Mouse (Mus musculus): ENCODE measurements around the gene Olfr866. TPM values are rescaled to one million over a fixed set of nuclear protein-coding genes. Genes with fewer than 3 reads are reported as not detected.

Olfr866 gene
- polyA plus RNA-seq (2015; fragmentation: Nextera tagmentation; extraction: Ambion mirVana) = not detected in 2 replicates

DNA sequence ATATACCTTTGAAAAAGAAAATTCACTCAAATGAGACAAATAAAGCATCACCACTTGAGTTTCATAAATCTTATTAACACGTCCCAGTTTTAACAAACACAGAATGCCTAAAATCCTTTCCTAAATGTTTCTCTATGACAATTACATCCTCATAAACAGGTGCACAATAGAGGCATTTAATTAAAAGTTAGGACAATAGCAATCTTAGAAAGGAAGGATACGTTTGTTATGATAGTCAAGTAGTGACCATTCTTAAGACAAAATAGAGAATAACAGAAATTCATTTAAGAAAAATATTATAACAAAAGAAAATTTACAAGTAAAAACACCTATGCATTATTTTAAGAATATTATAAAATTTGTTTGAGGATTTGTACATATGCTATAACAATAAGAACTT, at the start of gene Olfr866:
Gene Olfr866 (minus strand): TSS at position 101 of the 400 bp plus-strand sequence.
- Histone ChIP-seq H3K4me3 (ENCODE audit: low read depth, low read length) (no peak within 1 kb of the TSS), H3K27ac (ENCODE audit: low read length) (no peak within 1 kb of the TSS), H3K27me3 (ENCODE audit: control insufficient read depth, insufficient read depth, low read depth, low read length) (no peaks in the 10 kb centered on the region), H3K36me3 (ENCODE audit: control insufficient read depth, insufficient read depth) (no peaks in the 10 kb centered on the region), H3K4me2 (ENCODE audit: low read depth, low read length) (no peak within 1 kb of the TSS), H3K9me3 (replicated peaks; ENCODE audit: control insufficient read depth, low read length) (no peaks in the 10 kb centered on the region), H3K9ac (ENCODE audit: low read depth, low read length) (no peak within 1 kb of the TSS), H3K4me1 (ENCODE audit: control insufficient read depth, low read depth, low read length) (no peaks in the 10 kb centered on the region)
- ATAC-seq (ENCODE audit: low read depth) = no peak
- 49% methylated on average over 2 of the region's 2 CpGs for WGBS (ENCODE audit: insufficient replicate concordance)

DNA sequence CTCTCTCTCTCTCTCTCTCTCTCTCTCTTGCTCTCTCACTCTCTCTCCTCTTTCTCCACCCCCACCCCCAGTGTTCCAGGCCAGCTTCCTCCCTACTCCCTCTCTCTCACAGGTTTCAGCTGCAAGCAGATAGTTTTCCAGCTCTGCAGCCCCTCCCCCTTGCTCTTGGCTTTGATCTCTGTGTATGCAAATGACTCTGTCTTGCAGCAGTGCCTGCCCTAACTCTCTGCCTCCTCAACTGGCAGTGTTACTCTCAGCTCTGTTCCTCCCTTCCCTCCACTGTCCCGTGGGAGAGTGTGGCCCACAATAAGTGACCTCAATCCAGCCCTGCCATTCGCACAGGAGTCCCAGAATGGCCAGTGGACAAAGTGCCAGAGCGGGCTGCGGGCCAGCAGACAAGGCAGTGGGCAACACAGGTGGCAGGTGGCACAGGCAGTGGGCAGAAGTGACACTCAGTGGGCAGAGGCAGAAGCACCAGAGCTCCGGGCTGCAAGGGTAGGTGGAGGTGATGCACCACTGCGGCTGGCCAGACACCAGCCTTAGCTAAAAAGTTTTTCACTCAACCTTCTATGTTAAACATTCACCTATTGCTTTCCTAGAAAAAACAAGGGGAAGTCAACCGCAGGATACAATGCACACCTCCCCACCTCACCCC, 45.8 kb upstream of the Olfr866 start:
- ATAC-seq (ENCODE audit: low read depth) = no peak
- H3K9ac ChIP-seq (ENCODE audit: low read depth, low read length) = no peak overlapping the region
- H3K27ac ChIP-seq (ENCODE audit: low read length) = no peak overlapping the region
- no peaks in the 10 kb centered on the region for H3K27me3 ChIP-seq (ENCODE audit: control insufficient read depth, insufficient read depth, low read depth, low read length)
- H3K4me3 ChIP-seq (ENCODE audit: low read depth, low read length) = no peak overlapping the region
- 43% methylated on average over 7 of the region's 7 CpGs for WGBS (ENCODE audit: insufficient replicate concordance)
- no peaks in the 10 kb centered on the region for H3K36me3 ChIP-seq (ENCODE audit: control insufficient read depth, insufficient read depth)
- H3K4me2 ChIP-seq (ENCODE audit: low read depth, low read length) = no peak overlapping the region
- H3K4me1 ChIP-seq (ENCODE audit: control insufficient read depth, low read depth, low read length) = no peaks in the 10 kb centered on the region
- no peaks in the 10 kb centered on the region for H3K9me3 ChIP-seq (replicated peaks; ENCODE audit: control insufficient read depth, low read length)

DNA sequence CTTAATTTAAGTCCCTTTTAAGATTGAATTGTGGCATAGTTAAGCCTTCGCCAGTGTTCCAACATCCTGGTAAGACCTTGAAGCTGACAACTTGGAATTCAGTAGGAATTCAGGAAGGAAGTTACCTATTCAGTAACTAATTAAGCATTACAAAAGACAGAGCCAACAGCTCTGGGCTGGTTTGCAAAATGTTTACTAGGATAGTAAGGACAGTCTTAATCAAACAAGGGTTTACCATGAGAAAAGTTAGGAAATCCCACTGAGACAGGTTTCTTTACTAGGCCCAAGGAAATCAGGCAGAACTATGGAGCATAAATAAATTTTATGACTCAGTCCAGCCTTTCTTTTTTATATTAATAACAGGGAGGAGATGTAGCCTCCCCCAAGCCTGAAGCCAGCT, 43.5 kb upstream of the Olfr866 start:
- Histone ChIP-seq H3K4me3 (ENCODE audit: low read depth, low read length) (no peak overlapping the region), H3K27me3 (ENCODE audit: control insufficient read depth, insufficient read depth, low read depth, low read length) (no peaks in the 10 kb centered on the region), H3K9me3 (replicated peaks; ENCODE audit: control insufficient read depth, low read length) (no peaks in the 10 kb centered on the region), H3K4me2 (ENCODE audit: low read depth, low read length) (no peak overlapping the region), H3K9ac (ENCODE audit: low read depth, low read length) (no peak overlapping the region), H3K27ac (ENCODE audit: low read length) (no peak overlapping the region), H3K4me1 (ENCODE audit: control insufficient read depth, low read depth, low read length) (no peaks in the 10 kb centered on the region), H3K36me3 (ENCODE audit: control insufficient read depth, insufficient read depth) (no peaks in the 10 kb centered on the region)
- ATAC-seq (ENCODE audit: low read depth) = no peak
- WGBS (ENCODE audit: insufficient replicate concordance) = 68% methylated on average over 1 of the region's 1 CpGs

DNA sequence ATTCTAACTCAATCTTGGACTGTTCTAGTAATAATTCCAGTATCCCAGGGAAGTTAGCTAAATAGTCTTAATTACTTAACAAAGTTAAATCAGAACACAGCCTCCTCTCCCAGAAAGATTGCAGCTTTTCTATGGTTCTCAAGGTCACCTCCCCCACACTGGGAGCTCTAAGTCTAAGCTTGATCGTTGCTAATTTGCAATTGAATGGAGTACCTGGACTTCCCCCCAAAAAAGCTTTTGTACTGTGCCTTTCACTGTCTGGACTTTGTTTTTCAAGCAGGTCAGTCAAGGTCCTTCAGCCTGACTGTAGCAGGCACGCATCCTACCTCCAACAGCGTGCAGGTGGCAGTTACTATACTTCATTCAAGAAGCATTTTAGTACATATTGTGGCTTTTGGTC, 42.4 kb upstream of the Olfr866 start:
- no peak overlapping the region for H3K4me3 ChIP-seq (ENCODE audit: low read depth, low read length)
- H3K9ac ChIP-seq (ENCODE audit: low read depth, low read length) = no peak overlapping the region
- H3K27me3 ChIP-seq (ENCODE audit: control insufficient read depth, insufficient read depth, low read depth, low read length) = no peaks in the 10 kb centered on the region
- H3K27ac ChIP-seq (ENCODE audit: low read length) = no peak overlapping the region
- 53% methylated on average over 3 of the region's 3 CpGs for WGBS (ENCODE audit: insufficient replicate concordance)
- no peaks in the 10 kb centered on the region for H3K9me3 ChIP-seq (replicated peaks; ENCODE audit: control insufficient read depth, low read length)
- ATAC-seq (ENCODE audit: low read depth) = no peak
- H3K4me1 ChIP-seq (ENCODE audit: control insufficient read depth, low read depth, low read length) = no peaks in the 10 kb centered on the region
- H3K36me3 ChIP-seq (ENCODE audit: control insufficient read depth, insufficient read depth) = no peaks in the 10 kb centered on the region
- H3K4me2 ChIP-seq (ENCODE audit: low read depth, low read length) = no peak overlapping the region

DNA sequence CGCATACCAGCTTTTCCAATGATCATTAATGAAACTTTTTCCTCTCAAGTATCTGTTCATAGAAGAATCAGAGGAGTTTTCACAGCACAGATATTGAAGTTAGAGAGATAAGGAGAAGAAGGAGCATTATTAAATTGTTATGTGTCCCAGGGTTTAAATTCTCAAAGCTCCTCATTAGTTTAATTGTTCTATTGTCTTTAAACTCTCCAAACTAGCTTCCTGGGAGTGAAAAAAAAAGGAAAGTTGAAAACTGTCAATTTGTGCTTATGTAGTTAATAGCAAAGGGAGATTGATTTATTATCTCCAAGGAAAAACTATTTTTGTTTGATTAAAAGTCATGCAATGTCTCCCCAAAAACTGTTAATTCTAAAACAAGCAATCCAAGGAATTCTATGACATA, 29.6 kb upstream of the Olfr866 start, which contains the start of gene Olfr867:
Gene Olfr867 (minus strand): TSS at position 101 of the 400 bp plus-strand sequence.
- no peaks in the 10 kb centered on the region for H3K27me3 ChIP-seq (ENCODE audit: control insufficient read depth, insufficient read depth, low read depth, low read length)
- H3K4me2 ChIP-seq (ENCODE audit: low read depth, low read length) = no peak within 1 kb of the TSS
- no peaks in the 10 kb centered on the region for H3K4me1 ChIP-seq (ENCODE audit: control insufficient read depth, low read depth, low read length)
- no peak within 1 kb of the TSS for H3K4me3 ChIP-seq (ENCODE audit: low read depth, low read length)
- no peak within 1 kb of the TSS for H3K27ac ChIP-seq (ENCODE audit: low read length)
- 46% methylated on average over 1 of the region's 1 CpGs for WGBS (ENCODE audit: insufficient replicate concordance)
- H3K36me3 ChIP-seq (ENCODE audit: control insufficient read depth, insufficient read depth) = no peaks in the 10 kb centered on the region
- H3K9ac ChIP-seq (ENCODE audit: low read depth, low read length) = no peak within 1 kb of the TSS
- no peaks in the 10 kb centered on the region for H3K9me3 ChIP-seq (replicated peaks; ENCODE audit: control insufficient read depth, low read length)
- ATAC-seq (ENCODE audit: low read depth) = no peak

DNA sequence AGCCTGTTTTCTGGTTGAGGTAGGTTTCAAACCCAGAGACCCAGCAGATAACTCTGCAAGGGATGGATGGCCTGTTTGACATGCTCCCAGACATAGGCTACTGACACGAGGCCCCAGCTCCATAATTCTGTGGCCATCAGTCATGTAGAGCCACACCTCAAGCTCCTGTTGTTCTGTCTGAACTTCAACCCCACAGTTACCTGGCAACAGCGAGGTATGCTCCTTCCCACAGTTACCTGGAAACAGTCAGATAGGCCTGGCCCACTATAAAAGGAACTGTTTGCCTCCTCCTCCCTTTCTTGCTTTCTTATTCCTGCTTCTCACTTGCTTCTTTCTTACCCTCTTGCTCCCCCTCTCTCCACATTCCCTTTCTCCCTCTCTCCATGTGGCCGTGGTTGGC, 20.1 kb upstream of the Olfr866 start:
- ATAC-seq (ENCODE audit: low read depth) = no peak
- Histone ChIP-seq H3K4me3 (ENCODE audit: low read depth, low read length) (no peak overlapping the region), H3K9me3 (replicated peaks; ENCODE audit: control insufficient read depth, low read length) (no peaks in the 10 kb centered on the region), H3K27ac (ENCODE audit: low read length) (no peak overlapping the region), H3K27me3 (ENCODE audit: control insufficient read depth, insufficient read depth, low read depth, low read length) (no peaks in the 10 kb centered on the region), H3K36me3 (ENCODE audit: control insufficient read depth, insufficient read depth) (no peaks in the 10 kb centered on the region), H3K9ac (ENCODE audit: low read depth, low read length) (no peak overlapping the region), H3K4me2 (ENCODE audit: low read depth, low read length) (no peak overlapping the region), H3K4me1 (ENCODE audit: control insufficient read depth, low read depth, low read length) (no peaks in the 10 kb centered on the region)
- 53% methylated on average over 3 of the region's 3 CpGs for WGBS (ENCODE audit: insufficient replicate concordance)

Small RNA genes within 50 kb of the gene (microRNA-seq; reads per million reads assigned to microRNA genes)
- gene Gm26231 (not detected), gene Gm44395 (not detected)

Other genes starting within 250 kb of the Olfr866 start
- gene Olfr58, start 247.8 kb downstream of the Olfr866 start, polyA plus RNA-seq (2015; fragmentation: Nextera tagmentation; extraction: Ambion mirVana) = not detected in 2 replicates
- not detected in 2 replicates for gene Olfr859, start 223.1 kb downstream of the Olfr866 start, polyA plus RNA-seq (2015; fragmentation: Nextera tagmentation; extraction: Ambion mirVana)
- not detected in 2 replicates for gene Olfr860, start 178.3 kb downstream of the Olfr866 start, polyA plus RNA-seq (2015; fragmentation: Nextera tagmentation; extraction: Ambion mirVana)
- gene Olfr862, start 140.0 kb downstream of the Olfr866 start, polyA plus RNA-seq (2015; fragmentation: Nextera tagmentation; extraction: Ambion mirVana) = not detected in 2 replicates
- 0.12 and 0.14 TPM in 2 replicates for gene Olfr77, start 111.2 kb downstream of the Olfr866 start, polyA plus RNA-seq (2015; fragmentation: Nextera tagmentation; extraction: Ambion mirVana)
- not detected in 2 replicates for gene Olfr867, start 29.5 kb upstream of the Olfr866 start, polyA plus RNA-seq (2015; fragmentation: Nextera tagmentation; extraction: Ambion mirVana)
- not detected in 2 replicates for gene Olfr868, start 70.6 kb upstream of the Olfr866 start, polyA plus RNA-seq (2015; fragmentation: Nextera tagmentation; extraction: Ambion mirVana)
- not detected in 2 replicates for gene Olfr869, start 101.0 kb upstream of the Olfr866 start, polyA plus RNA-seq (2015; fragmentation: Nextera tagmentation; extraction: Ambion mirVana)
- not detected in 2 replicates for gene Olfr870, start 146.0 kb upstream of the Olfr866 start, polyA plus RNA-seq (2015; fragmentation: Nextera tagmentation; extraction: Ambion mirVana)
- not detected in 2 replicates for gene Olfr871, start 184.2 kb upstream of the Olfr866 start, polyA plus RNA-seq (2015; fragmentation: Nextera tagmentation; extraction: Ambion mirVana)
- gene Olfr872, start 209.1 kb upstream of the Olfr866 start, polyA plus RNA-seq (2015; fragmentation: Nextera tagmentation; extraction: Ambion mirVana) = not detected in 2 replicates